Mouse (Mus musculus) intestine, embryonic 16.5 days (tissue): Measurements from ENCODE around the gene Plaur. TPM values are rescaled to one million over a fixed set of nuclear protein-coding genes. Genes with fewer than 3 reads are reported as not detected.

ENCODE experiments used
- ATAC-seq: fragments of 200-750 bp; cut with Nextera tagmentation; 2 replicates; pipeline ENCODE4 v1.8.0; 2017; ENCODE audit warnings: moderate TSS enrichment, moderate library complexity
- H3K27ac ChIP-seq: fragments of 300-500 bp; sonication (generic); 2 replicates; pipeline ENCODE4 v1.5.1; 2014; ENCODE audit warnings: mild to moderate bottlenecking, low read length
- H3K27me3 ChIP-seq: fragments of 300-500 bp; sonication (generic); replicated peaks from 2 replicates; pipeline ENCODE4 v1.6.1; 2014; ENCODE audit warnings: low read length, control low read depth, mixed read lengths; ENCODE audit not compliant: control insufficient read depth, insufficient read depth
- H3K36me3 ChIP-seq: fragments of 300-500 bp; sonication (generic); 2 replicates; pipeline ENCODE4 v1.6.1; 2014; ENCODE audit warnings: low read length, control low read depth; ENCODE audit not compliant: control insufficient read depth, insufficient read depth
- H3K4me1 ChIP-seq: fragments of 300-500 bp; sonication (generic); 2 replicates; pipeline ENCODE4 v1.6.1; 2014; ENCODE audit warnings: low read length, control low read depth, mixed read lengths; ENCODE audit not compliant: control insufficient read depth, insufficient read depth
- H3K4me2 ChIP-seq: fragments of 300-500 bp; sonication (generic); 2 replicates; pipeline ENCODE4 v1.6.1; 2014; ENCODE audit warnings: low read depth, low read length, control low read depth
- H3K4me3 ChIP-seq: fragments of 300-500 bp; sonication (generic); 2 replicates; pipeline ENCODE4 v1.5.1; 2014; ENCODE audit warnings: mild to moderate bottlenecking, low read length
- H3K9ac ChIP-seq: fragments of 300-500 bp; sonication (generic); 2 replicates; pipeline ENCODE4 v1.6.1; 2014; ENCODE audit warnings: low read depth, low read length
- H3K9me3 ChIP-seq: fragments of 300-500 bp; sonication (generic); 2 replicates; pipeline ENCODE4 v1.6.1; 2016; ENCODE audit warnings: low read length, control low read depth; ENCODE audit not compliant: control insufficient read depth
- WGBS: fragments of 180-500 bp; shearing (Covaris S2); extraction: QIAGEN DNeasy Blood & Tissue Kit; methylation state at CpG from one replicate; pipeline ENCODE4 v1.1.7; 2014; 5-methylcytosine and 5-hydroxymethylcytosine counted together
- polyA plus RNA-seq: library from polyadenylated mRNA; unstranded; fragments of >200 nt; fragmentation: Nextera tagmentation; extraction: Ambion mirVana; gene quantifications from 2 replicates; pipeline ENCODE4 v1.2.1, GENCODE M21; 2015

The Plaur gene
- polyA plus RNA-seq, result 8.0 and 9.7 TPM in 2 replicates

DNA sequence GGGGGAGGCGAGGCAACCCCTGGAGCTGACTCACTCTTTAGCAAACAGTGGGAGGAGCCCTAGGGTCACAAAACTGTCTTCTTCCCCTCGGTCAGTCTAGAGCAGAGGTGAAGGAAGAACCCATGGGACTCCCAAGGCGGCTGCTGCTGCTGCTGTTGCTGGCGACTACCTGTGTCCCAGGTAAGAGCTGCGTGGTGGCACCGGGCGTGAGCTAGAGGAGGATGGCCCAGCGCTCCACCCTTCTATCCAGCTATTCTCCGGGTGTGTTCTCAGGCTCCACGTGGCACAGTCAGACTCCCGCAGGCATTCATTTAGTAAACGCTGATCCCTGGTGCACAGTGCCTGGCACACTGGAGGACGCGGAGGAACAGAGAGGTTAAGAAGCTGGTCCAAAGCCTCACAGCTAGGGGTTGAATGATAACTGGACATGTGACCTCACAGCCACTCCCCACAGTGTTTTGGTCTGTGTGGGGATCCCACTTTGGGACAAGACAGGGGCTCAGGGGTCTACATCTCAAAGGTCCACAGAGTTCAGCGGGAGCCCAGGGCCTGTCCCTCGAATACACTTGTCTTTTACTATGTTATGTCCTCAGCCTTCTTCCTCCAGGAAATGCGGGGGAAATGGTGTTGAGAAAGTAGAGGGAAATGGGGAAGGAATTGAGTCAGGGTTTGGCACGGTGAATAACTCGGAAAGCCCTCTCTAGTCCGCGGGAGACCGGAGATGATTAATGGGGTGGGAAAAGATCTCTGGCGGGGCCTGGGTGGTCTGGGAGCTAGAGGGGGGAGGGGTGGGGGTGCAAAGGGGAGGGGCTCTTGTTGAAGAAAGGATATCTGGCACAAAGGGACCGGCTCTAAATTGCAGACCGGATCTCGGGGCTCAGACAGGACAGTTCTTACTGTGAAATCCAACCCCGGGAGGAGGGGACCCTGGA, at the start of gene Plaur:
Plaur (plus strand) TSS at position 97 of the 932 bp plus-strand sequence.
- Histone ChIP-seq H3K9me3 (no peaks in the 10 kb centered on the region), H3K27me3 (no peaks in the 10 kb centered on the region), H3K4me1 (peaks cover 34% of the 10 kb centered on the region), H3K27ac (peak within 1 kb of the TSS; percentile 72), H3K9ac (peak within 1 kb of the TSS; percentile 64), H3K4me2 (peak within 1 kb of the TSS; percentile 77), H3K4me3 (peak within 1 kb of the TSS; percentile 50), H3K36me3 (no peaks in the 10 kb centered on the region)
- ATAC-seq, result peak; percentile 69
- 2% methylated on average over 27 of the region's 27 CpGs for WGBS

DNA sequence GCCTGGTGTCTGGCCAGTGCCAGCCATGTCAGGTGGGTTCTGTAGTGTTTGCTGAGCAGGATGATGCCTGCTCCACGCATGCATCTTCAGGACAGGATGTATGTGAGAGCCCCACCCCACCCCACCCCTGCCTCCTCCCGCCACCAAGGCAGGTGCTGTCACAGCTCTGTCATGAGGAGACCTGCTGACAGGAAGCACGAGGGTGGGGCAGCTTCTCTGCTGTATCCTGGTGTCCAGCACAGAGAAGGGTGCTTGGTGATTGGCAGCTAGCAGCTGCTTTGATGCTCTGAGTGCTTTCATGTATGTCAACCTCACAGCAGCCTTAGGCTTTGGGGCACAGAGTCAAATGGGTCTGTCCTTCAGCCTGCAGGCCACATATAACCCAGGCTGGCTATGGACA, 48.7 kb upstream of the Plaur start:
- ATAC-seq, result 0 out of 2 replicates have a peak, but pooled peaks have one; percentile 34
- Histone ChIP-seq H3K9me3 (no peaks in the 10 kb centered on the region), H3K4me3 (no peak overlapping the region), H3K9ac (no peak overlapping the region), H3K36me3 (peaks cover 2% of the 10 kb centered on the region; the same call in 1 of the 2 replicates), H3K4me2 (no peak overlapping the region), H3K27me3 (no peaks in the 10 kb centered on the region), H3K4me1 (no peaks in the 10 kb centered on the region), H3K27ac (no peak overlapping the region)
- WGBS, result 74% methylated on average over 3 of the region's 3 CpGs

DNA sequence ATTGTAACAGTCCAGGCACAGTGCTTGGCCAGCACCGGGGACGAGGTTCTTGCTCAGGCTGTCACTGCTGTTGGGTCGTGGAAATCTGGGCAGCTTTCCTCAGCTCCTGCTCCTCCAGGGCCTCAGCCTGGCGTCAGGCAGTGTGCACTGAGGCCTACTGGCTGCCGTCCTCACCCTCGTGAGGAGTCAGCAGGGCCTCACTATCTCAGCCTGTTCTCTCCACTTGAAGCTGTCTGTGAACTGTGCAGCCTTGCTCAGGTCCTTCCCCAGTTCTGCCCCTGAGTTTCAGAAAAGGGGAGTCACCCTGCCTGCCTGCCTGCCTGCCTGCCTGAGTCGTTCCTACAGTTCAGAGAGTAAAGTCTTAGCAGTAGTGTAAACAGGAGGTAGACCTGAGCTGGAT, 47.0 kb upstream of the Plaur start:
- Histone ChIP-seq H3K4me2 (no peak overlapping the region), H3K27ac (no peak overlapping the region), H3K9me3 (no peaks in the 10 kb centered on the region), H3K36me3 (peaks cover 2% of the 10 kb centered on the region; the same call in 1 of the 2 replicates), H3K9ac (no peak overlapping the region), H3K4me3 (no peak overlapping the region), H3K4me1 (no peaks in the 10 kb centered on the region), H3K27me3 (no peaks in the 10 kb centered on the region)
- ATAC-seq, result no peak
- 75% methylated on average over 7 of the region's 7 CpGs for WGBS

DNA sequence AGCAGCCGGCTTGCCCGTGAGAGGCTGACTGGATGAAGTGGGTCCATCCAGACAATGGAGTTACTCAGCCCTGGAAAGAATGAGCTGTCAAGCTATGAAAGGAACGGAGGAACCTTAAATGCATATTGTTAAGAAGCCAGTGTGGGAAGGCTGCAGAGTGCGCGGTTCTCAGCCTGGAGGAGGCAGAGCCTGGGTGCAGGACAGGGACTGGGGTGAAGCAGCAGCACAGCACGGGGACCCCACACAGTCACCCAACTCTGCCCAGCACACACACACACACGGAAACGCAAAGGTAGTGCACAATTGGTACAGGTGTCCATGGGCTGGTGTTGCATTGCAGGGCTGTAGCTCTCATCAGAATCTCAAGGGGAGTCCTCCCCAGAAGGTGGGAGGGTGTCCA, 42.7 kb upstream of the Plaur start:
- Histone ChIP-seq H3K4me3 (no peak overlapping the region), H3K4me2 (no peak overlapping the region), H3K9ac (no peak overlapping the region), H3K27ac (no peak overlapping the region), H3K9me3 (no peaks in the 10 kb centered on the region), H3K4me1 (0 out of 2 replicates have a peak, but pooled peaks cover 4% of the 10 kb centered on the region), H3K36me3 (peaks cover 2% of the 10 kb centered on the region; the same call in 1 of the 2 replicates), H3K27me3 (no peaks in the 10 kb centered on the region)
- no peak for ATAC-seq
- WGBS, result 83% methylated on average over 8 of the region's 8 CpGs

DNA sequence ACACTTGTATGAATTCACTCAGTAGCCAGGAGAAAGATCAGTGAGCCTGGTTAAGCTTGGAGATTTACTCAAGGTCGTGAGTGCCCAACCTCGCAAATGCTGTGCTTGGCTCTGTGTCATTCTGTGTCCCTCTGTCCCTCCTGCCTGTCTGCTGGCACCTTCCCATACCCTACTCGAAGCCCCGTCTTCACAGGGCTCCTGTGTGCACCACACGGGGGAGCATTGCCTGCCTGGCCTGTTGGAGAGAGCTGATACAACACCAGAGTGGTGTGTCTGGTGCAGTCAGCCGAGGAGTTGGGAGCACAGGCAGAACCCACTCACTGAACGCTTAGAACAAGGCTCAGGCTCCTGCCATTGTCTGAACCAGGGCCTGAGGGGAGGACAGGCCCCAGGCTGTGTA, 40.6 kb upstream of the Plaur start:
- ATAC-seq, result no peak
- peaks cover 2% of the 10 kb centered on the region; the same call in 1 of the 2 replicates for H3K36me3 ChIP-seq
- no peak overlapping the region for H3K9ac ChIP-seq
- WGBS, result 74% methylated on average over 7 of the region's 7 CpGs
- no peaks in the 10 kb centered on the region for H3K9me3 ChIP-seq
- H3K27me3 ChIP-seq, result no peaks in the 10 kb centered on the region
- no peak overlapping the region for H3K4me3 ChIP-seq
- no peak overlapping the region for H3K27ac ChIP-seq
- 0 out of 2 replicates have a peak, but pooled peaks cover 4% of the 10 kb centered on the region for H3K4me1 ChIP-seq
- no peak overlapping the region for H3K4me2 ChIP-seq

DNA sequence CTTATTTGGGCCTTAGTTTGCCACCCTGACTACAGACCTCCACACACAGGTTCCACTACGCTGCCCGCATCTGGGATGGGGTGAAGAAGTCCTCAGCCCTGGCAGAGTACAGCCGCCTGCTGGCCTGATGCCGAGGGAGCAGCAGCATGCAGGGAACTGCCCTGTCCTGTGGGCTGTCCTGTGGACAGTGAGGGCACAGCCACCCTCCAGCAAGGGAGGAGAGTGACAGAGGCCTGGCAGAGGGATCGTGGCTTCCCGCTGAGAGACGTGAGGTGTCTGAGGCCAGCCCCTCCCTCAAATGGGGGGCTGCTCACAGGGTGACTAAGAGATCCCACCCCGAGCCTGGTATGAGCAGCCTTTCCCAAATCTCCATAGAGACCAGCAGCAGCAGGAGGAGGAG, 40.0 kb upstream of the Plaur start:
- Histone ChIP-seq H3K4me1 (0 out of 2 replicates have a peak, but pooled peaks cover 4% of the 10 kb centered on the region), H3K9ac (no peak overlapping the region), H3K27me3 (no peaks in the 10 kb centered on the region), H3K4me3 (no peak overlapping the region), H3K9me3 (no peaks in the 10 kb centered on the region), H3K27ac (no peak overlapping the region), H3K36me3 (no peaks in the 10 kb centered on the region), H3K4me2 (no peak overlapping the region)
- ATAC-seq, result no peak
- WGBS, result 79% methylated on average over 8 of the region's 8 CpGs

DNA sequence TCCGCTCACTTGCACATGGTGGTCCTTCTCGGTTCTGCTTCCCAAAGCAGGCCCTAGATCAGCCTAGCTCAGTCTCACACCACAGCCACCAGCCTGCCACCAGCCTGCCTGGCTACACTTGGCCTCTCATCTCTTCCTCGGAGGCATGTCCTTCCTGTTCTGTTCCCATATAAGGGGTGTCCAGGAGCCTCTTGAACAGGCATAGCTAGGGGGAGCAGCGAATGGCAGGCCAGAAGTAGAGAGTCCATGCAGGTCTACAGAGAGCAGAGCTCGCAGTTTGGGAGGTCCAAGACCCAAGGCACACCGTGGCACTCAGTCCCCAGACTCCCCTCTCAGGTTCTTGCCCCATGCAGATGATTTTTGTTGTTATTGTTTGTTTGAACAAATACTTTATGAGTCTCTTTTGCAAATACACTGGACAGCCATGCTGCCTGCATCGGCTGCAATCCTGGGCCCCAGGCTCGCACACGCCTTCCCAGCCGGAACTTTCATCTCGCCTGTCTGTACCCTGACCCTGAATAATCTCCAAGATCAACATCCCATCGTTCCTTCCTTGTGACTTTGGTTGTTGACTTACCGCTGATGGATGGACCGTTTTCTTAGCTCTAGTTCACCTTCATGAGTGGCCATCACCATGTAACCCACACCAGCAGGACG, 39.0 kb upstream of the Plaur start:
- Histone ChIP-seq H3K9me3 (no peaks in the 10 kb centered on the region), H3K27ac (no peak overlapping the region), H3K36me3 (no peaks in the 10 kb centered on the region), H3K4me1 (0 out of 2 replicates have a peak, but pooled peaks cover 4% of the 10 kb centered on the region), H3K4me3 (no peak overlapping the region), H3K9ac (no peak overlapping the region), H3K4me2 (no peak overlapping the region), H3K27me3 (no peaks in the 10 kb centered on the region)
- ATAC-seq, result peak; percentile 73
- WGBS, result 72% methylated on average over 15 of the region's 15 CpGs

DNA sequence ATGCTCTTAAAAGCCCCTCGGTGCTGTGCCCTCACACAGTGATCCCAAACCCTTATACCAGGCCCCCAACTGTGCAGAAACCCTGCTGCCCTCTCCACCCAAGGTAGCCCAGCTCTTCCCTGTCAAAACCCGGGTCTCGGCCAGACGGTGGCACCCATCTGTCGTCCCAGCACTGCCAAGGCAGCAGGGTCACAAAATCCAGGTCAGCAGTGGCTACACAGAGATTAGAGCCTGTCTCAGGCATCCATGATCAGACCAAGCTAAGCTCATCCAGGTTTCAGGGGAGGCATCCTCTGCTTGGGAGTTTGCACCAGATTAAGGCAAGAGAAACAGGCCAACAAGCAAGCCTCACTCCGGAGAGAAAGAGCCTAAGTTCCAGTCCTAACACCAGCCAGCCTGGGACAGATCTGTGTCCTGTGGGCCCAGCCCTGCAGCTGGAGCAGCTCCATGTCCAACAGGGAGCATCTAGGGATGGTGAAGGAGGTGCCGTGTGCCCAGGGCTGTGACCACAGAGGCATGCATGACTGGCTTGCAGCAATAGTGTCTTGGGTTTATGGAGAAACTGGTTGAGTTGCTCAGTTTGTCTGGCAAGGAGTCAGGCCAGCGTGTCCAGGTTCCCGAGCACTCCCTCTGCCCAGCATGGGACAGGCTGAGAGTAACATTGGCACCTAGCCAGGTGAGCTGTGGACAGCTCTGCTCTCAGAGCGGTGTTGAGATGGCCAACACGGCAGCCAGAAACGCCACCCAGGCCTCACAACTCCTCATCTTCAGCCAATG, 38.1 kb upstream of the Plaur start:
- Histone ChIP-seq H3K4me2 (no peak overlapping the region), H3K4me1 (0 out of 2 replicates have a peak, but pooled peaks cover 4% of the 10 kb centered on the region)
- WGBS, result 78% methylated on average over 12 of the region's 12 CpGs

DNA sequence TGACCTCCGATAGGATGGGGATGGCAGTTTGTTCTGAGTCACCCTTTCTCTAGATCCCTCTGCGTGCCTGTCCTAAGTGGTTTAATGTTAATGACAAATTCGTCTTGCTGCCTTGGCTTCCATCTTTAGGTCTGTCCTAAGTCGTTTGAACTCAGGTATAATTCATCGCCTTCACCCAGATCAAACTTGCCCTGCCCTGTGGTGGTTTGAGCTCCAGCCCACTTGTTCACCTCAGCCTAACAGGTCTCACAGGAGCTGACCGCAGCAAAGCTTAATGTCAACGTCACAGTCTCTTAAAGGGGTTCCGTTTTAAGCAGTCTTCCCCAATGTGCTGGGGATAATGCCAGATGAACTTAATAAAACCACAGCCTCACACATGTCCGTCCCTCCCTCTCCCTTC, 36.4 kb upstream of the Plaur start:
- Histone ChIP-seq H3K9me3 (no peaks in the 10 kb centered on the region), H3K4me1 (0 out of 2 replicates have a peak, but pooled peaks cover 4% of the 10 kb centered on the region), H3K36me3 (no peaks in the 10 kb centered on the region), H3K9ac (no peak overlapping the region), H3K27me3 (no peaks in the 10 kb centered on the region), H3K27ac (no peak overlapping the region), H3K4me2 (no peak overlapping the region), H3K4me3 (no peak overlapping the region)
- ATAC-seq, result no peak
- 83% methylated on average over 9 of the region's 9 CpGs for WGBS

More for the DNA sequence above, 38.1 kb upstream of the Plaur start:
- no peak for ATAC-seq
- H3K27ac ChIP-seq, result no peak overlapping the region
- no peaks in the 10 kb centered on the region for H3K36me3 ChIP-seq
- no peak overlapping the region for H3K4me3 ChIP-seq
- no peaks in the 10 kb centered on the region for H3K27me3 ChIP-seq
- no peaks in the 10 kb centered on the region for H3K9me3 ChIP-seq
- H3K9ac ChIP-seq, result no peak overlapping the region
